Mouse (Mus musculus): ENCODE measurements around the gene Tbc1d9.

DNA sequence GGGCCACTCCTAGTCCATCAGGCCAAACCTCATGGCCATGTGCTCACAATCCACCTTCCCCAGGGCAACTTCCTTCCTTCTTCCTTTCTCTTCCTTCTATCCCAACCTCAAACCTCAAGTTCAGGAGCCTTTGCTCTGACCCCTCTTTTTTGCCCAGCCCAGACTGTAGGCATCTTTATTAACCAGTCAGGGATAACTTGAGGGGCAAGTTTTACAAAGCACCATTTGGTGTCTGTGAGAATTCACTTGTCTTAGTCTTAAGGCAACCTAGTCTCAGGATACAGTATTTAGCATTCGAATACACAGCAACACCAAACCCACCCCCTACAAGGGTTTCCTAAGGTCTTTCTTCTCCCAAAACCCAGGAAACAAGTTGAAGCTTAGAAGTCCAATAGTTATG is 5.5 kb upstream of the Tbc1d9 start:
- TF ChIP-seq FLI1 (IDR thresholded peaks at IDR 0.05; ENCODE audit: low read length) (no peak), GATA1 (IDR thresholded peaks at IDR 0.05; ENCODE audit: borderline replicate concordance, low read length) (no peak)

Data from megakaryocyte, embryonic 14.5 days (primary cell).